Mouse (Mus musculus): Measurements from ENCODE around the gene Gli2. TPM values are rescaled to one million over a fixed set of nuclear protein-coding genes. Genes with fewer than 3 reads are reported as not detected.

Gene Gli2
- total and polyA plus RNA-seq, 3 experiments = 1.5 to 11.3 TPM; not detected in 1

GRCm38 (mm10) chr1:118983389-118983788 lies 70.0 kb downstream of the Gli2 start:
- H3K27me3 ChIP-seq (ENCODE audit: control insufficient read depth in 1 of 2, insufficient read depth in 2 of 2, low read length in 2 of 2) = no peaks in the 10 kb centered on the region
- no peak for DNase-seq (ENCODE audit: low read depth, low spot score)
- H3K36me3 ChIP-seq (ENCODE audit: control insufficient read depth in 1 of 2, insufficient read depth in 2 of 2, low read length in 2 of 2) = peaks cover 0 to 3% of the 10 kb centered on the region in 2 experiments; a peak in 1 of 4 replicates
- peaks cover 19% of the 10 kb centered on the region for H3K79me2 ChIP-seq (ENCODE audit: control insufficient read depth, insufficient read depth, low read length, poor library complexity)
- H3K9ac ChIP-seq (ENCODE audit: control insufficient read depth, low read depth, low read length, poor library complexity, severe bottlenecking) = no peak overlapping the region
- no peak overlapping the region for H3K4me3 ChIP-seq (ENCODE audit: control insufficient read depth in 1 of 2, insufficient read depth in 1 of 2, low read depth in 2 of 2, low read length in 2 of 2)
- H3K9me3 ChIP-seq (replicated peaks; ENCODE audit: insufficient read depth, low read length) = no peaks in the 10 kb centered on the region
- TF ChIP-seq SMC3 (IDR thresholded peaks at IDR 0.05; ENCODE audit: low read depth, low read length) (no peak), TCF12 (IDR thresholded peaks at IDR 0.05; ENCODE audit: low read depth, low read length) (no peak), RCOR1 (IDR thresholded peaks at IDR 0.05; ENCODE audit: low read depth, low read length) (no peak), POLR2AphosphoS2 (IDR thresholded peaks at IDR 0.05; ENCODE audit: low read length) (no peak), GABPA (IDR thresholded peaks at IDR 0.05; ENCODE audit: low read depth, low read length) (no peak), CHD2 (IDR thresholded peaks at IDR 0.05; ENCODE audit: low read length) (no peak), NRF1 (IDR thresholded peaks at IDR 0.05; ENCODE audit: insufficient read depth, low read depth, low read length, poor library complexity, severe bottlenecking) (no peak), RAD21 (IDR thresholded peaks at IDR 0.05; ENCODE audit: low read depth, low read length) (no peak), E2F4 (IDR thresholded peaks at IDR 0.05; ENCODE audit: borderline replicate concordance, low read depth, low read length) (no peak), POLR2A (IDR thresholded peaks at IDR 0.05; ENCODE audit: control insufficient read depth in 1 of 2, insufficient read depth in 1 of 2, low read depth in 1 of 2, low read length in 2 of 2, poor library complexity in 1 of 2) (no peak), SIN3A (IDR thresholded peaks at IDR 0.05; ENCODE audit: low read length) (no peak), CHD1 (IDR thresholded peaks at IDR 0.05; ENCODE audit: low read depth, low read length) (no peak), BHLHE40 (IDR thresholded peaks at IDR 0.05; ENCODE audit: borderline replicate concordance, low read depth, low read length) (no peak), MAFK (IDR thresholded peaks at IDR 0.05; ENCODE audit: borderline replicate concordance, low read depth, low read length) (no peak), ETS1 (IDR thresholded peaks at IDR 0.05; ENCODE audit: low read depth, low read length) (no peak), EP300 (IDR thresholded peaks at IDR 0.05; ENCODE audit: low read depth in 1 of 2, low read length in 2 of 2) (no peak), ZMIZ1 (IDR thresholded peaks at IDR 0.05; ENCODE audit: low read depth, low read length) (no peak), MEF2A (IDR thresholded peaks at IDR 0.05; ENCODE audit: extremely low read depth, insufficient replicate concordance, low read depth, low read length, poor library complexity, severe bottlenecking) (no peak)
- H3K4me1 ChIP-seq (ENCODE audit: control insufficient read depth in 1 of 2, insufficient read depth in 2 of 2, low read length in 2 of 2) = peaks cover 0 to 12% of the 10 kb centered on the region in 2 experiments; a peak in 1 of 4 replicates
- no peak overlapping the region for H3K27ac ChIP-seq (ENCODE audit: control insufficient read depth, low read depth, low read length)

- Histone ChIP-seq H3K36me3 (ENCODE audit: control insufficient read depth in 1 of 2, insufficient read depth in 2 of 2, low read length in 2 of 2) (peaks cover 0 to 3% of the 10 kb centered on the region in 2 experiments; a peak in 1 of 4 replicates), H3K4me1 (ENCODE audit: control insufficient read depth in 1 of 2, insufficient read depth in 2 of 2, low read length in 2 of 2) (peaks cover 0 to 12% of the 10 kb centered on the region in 2 experiments; a peak in 1 of 4 replicates), H3K4me3 (ENCODE audit: control insufficient read depth in 1 of 2, insufficient read depth in 1 of 2, low read depth in 2 of 2, low read length in 2 of 2) (peak overlapping the region; percentile 7 to 61; a peak in 3 of 4 replicates), H3K9ac (ENCODE audit: control insufficient read depth, low read depth, low read length, poor library complexity, severe bottlenecking) (peak overlapping the region; percentile 77), H3K9me3 (replicated peaks; ENCODE audit: insufficient read depth, low read length) (no peaks in the 10 kb centered on the region), H3K27me3 (ENCODE audit: control insufficient read depth in 1 of 2, insufficient read depth in 2 of 2, low read length in 2 of 2) (no peaks in the 10 kb centered on the region), H3K27ac (ENCODE audit: control insufficient read depth, low read depth, low read length) (peak overlapping the region; percentile 54; the same call in 1 of the 2 replicates), H3K79me2 (ENCODE audit: control insufficient read depth, insufficient read depth, low read length, poor library complexity) (peaks cover 19% of the 10 kb centered on the region)
- peak; percentile 22 for DNase-seq (ENCODE audit: low read depth, low spot score)
- no peak for TF ChIP-seq EP300 (IDR thresholded peaks at IDR 0.05; ENCODE audit: low read depth in 1 of 2, low read length in 2 of 2)
- no peak for TF ChIP-seq SIN3A (IDR thresholded peaks at IDR 0.05; ENCODE audit: low read length)
- TF ChIP-seq POLR2AphosphoS2 (IDR thresholded peaks at IDR 0.05; ENCODE audit: low read length) = no peak
- no peak for TF ChIP-seq SMC3 (IDR thresholded peaks at IDR 0.05; ENCODE audit: low read depth, low read length)
- no peak for TF ChIP-seq CHD2 (IDR thresholded peaks at IDR 0.05; ENCODE audit: low read length)
- TF ChIP-seq CHD1 (IDR thresholded peaks at IDR 0.05; ENCODE audit: low read depth, low read length) = no peak
- TF ChIP-seq RAD21 (IDR thresholded peaks at IDR 0.05; ENCODE audit: low read depth, low read length) = no peak
- no peak for TF ChIP-seq ZC3H11A (IDR thresholded peaks at IDR 0.05; ENCODE audit: low read depth, low read length)
- TF ChIP-seq UBTF (IDR thresholded peaks at IDR 0.05; ENCODE audit: borderline replicate concordance, insufficient read depth, low read depth, low read length) = no peak
Measured at GRCm38 (mm10) chr1:118982805-118983211, 70.6 kb downstream of the Gli2 start.

Data from MEL (cell line).